Mouse (Mus musculus) CH12.LX (cell line): ENCODE measurements at regions not wholly inside any gene's neighbourhood (a gene's known extent, or its start where the extent isn't known, plus 50 kb on each side); places are given as distances from the start of the nearest gene placed in this dataset.

ENCODE experiments used
- CTCF ChIP-seq, 2 experiments: IDR thresholded peaks in 1 of 2; conservative IDR thresholded peaks in 1 of 2; 2 replicates each; pipeline ENCODE4 v1.5.1; 2011 to 2012; ENCODE audit warnings: low read depth in 2 of 2, low read length in 2 of 2, improper control_type of control experiment in 1 of 2, inconsistent platforms in 1 of 2, mild to moderate bottlenecking in 1 of 2, moderate library complexity in 1 of 2
- EP300 ChIP-seq: IDR thresholded peaks from 2 replicates; pipeline ENCODE4 v1.6.1; 2011; ENCODE audit warnings: low read length, improper control_type of control experiment
- JUND ChIP-seq: conservative IDR thresholded peaks from 2 replicates; pipeline ENCODE4 v1.6.1; 2011; ENCODE audit warnings: low read depth, low read length, improper control_type of control experiment
- MAZ ChIP-seq: IDR thresholded peaks from 2 replicates; pipeline ENCODE4 v1.6.1; 2012; ENCODE audit warnings: low read depth, mild to moderate bottlenecking, inconsistent platforms, low read length, improper control_type of control experiment, moderate library complexity
- MXI1 ChIP-seq: IDR thresholded peaks from 2 replicates; pipeline ENCODE4 v1.6.1; 2011; ENCODE audit warnings: mild to moderate bottlenecking, low read depth, low read length, improper control_type of control experiment
- POLR2A ChIP-seq: IDR thresholded peaks from 2 replicates; pipeline ENCODE4 v1.6.1; 2011; ENCODE audit warnings: low read depth, mild to moderate bottlenecking, improper control_type of control experiment, low read length
- POLR2AphosphoS2 ChIP-seq: IDR thresholded peaks from 2 replicates; pipeline ENCODE4 v1.6.1; 2011; ENCODE audit warnings: low read depth, low read length, improper control_type of control experiment
- USF1 ChIP-seq: IDR thresholded peaks from 2 replicates; pipeline ENCODE4 v1.6.1; 2014; ENCODE audit warnings: low read depth, mild to moderate bottlenecking, inconsistent platforms, low read length, improper control_type of control experiment
- ZMIZ1 ChIP-seq: IDR thresholded peaks from 2 replicates; pipeline ENCODE4 v1.6.1; 2012; ENCODE audit warnings: low read depth, mild to moderate bottlenecking, inconsistent platforms, low read length, improper control_type of control experiment
- ZNF384 ChIP-seq: IDR thresholded peaks from 2 replicates; pipeline ENCODE4 v1.6.1; 2012; ENCODE audit warnings: low read depth, low read length, improper control_type of control experiment, inconsistent platforms

- TF ChIP-seq JUND (no peak), MXI1 (no peak), POLR2AphosphoS2 (no peak), USF1 (no peak), EP300 (no peak), CTCF (conservative IDR thresholded peaks at IDR 0.05 in 1 of 2, IDR thresholded peaks at IDR 0.05 in 1 of 2; ENCODE audit: low read depth in 2 of 2, low read length in 2 of 2) (no peak), ZMIZ1 (no peak), MAZ (no peak), POLR2A (no peak), ZNF384 (no peak)
Observed at GRCm38 (mm10) chrX:93888480-93888879, 56.5 kb upstream of the Pdk3 start.
